Mouse (Mus musculus) embryo, embryonic 11 days (tissue): ENCODE measurements around the gene Ap3d1.
A peak's percentile ranks its signal among the peaks of the same experiment; 100 is the strongest.

ENCODE experiments used
- DNase-seq: peaks from one replicate; pipeline ENCODE4 v3.0.0-alpha.2; 2015

Gene Ap3d1

GRCm38 (mm10) chr10:80702536-80703390, 39.3 kb downstream of the Ap3d1 start:
- DNase-seq, result peak; percentile 97

- peak; percentile 100 for DNase-seq
Observed at GRCm38 (mm10) chr10:80701721-80702535, 40.1 kb downstream of the Ap3d1 start, which contains the start of the genes Mob3a and Izumo4. Gene Mob3a (minus strand): TSS chr10:80701977. Gene Izumo4 (plus strand): TSS chr10:80702184.

GRCm38 (mm10) chr10:80700732-80701131, 41.3 kb downstream of the Ap3d1 start:
- DNase-seq, result no peak

GRCm38 (mm10) chr10:80700038-80700504, 42.0 kb downstream of the Ap3d1 start:
- no peak for DNase-seq

- no peak for DNase-seq
Observed at GRCm38 (mm10) chr10:80698605-80699004, 43.5 kb downstream of the Ap3d1 start.

GRCm38 (mm10) chr10:80697812-80698211, 44.3 kb downstream of the Ap3d1 start:
- DNase-seq, result no peak

- DNase-seq, result no peak
Observed at GRCm38 (mm10) chr10:80697393-80697787, 44.7 kb downstream of the Ap3d1 start.

GRCm38 (mm10) chr10:80696502-80697392, 45.3 kb downstream of the Ap3d1 start:
- DNase-seq, result no peak

- DNase-seq, result no peak
Observed at GRCm38 (mm10) chr10:80695801-80696501, 46.1 kb downstream of the Ap3d1 start.

GRCm38 (mm10) chr10:80695186-80695585, 46.9 kb downstream of the Ap3d1 start:
- peak; percentile 17 for DNase-seq

- DNase-seq, result no peak
Observed at GRCm38 (mm10) chr10:80694159-80694938, 47.7 kb downstream of the Ap3d1 start.

- no peak for DNase-seq
Observed at GRCm38 (mm10) chr10:80693401-80694045, 48.5 kb downstream of the Ap3d1 start.

- no peak for DNase-seq
Observed at GRCm38 (mm10) chr10:80692249-80693165, 49.6 kb downstream of the Ap3d1 start.

- DNase-seq, result peak; percentile 71
Observed at GRCm38 (mm10) chr10:80687850-80688249, 54.2 kb downstream of the Ap3d1 start.

- no peak for DNase-seq
Observed at GRCm38 (mm10) chr10:80686617-80687016, 55.4 kb downstream of the Ap3d1 start.

- no peak for DNase-seq
Observed at GRCm38 (mm10) chr10:80684984-80685383, 57.1 kb downstream of the Ap3d1 start.

- DNase-seq, result peak; percentile 61
Observed at GRCm38 (mm10) chr10:80684214-80684613, 57.9 kb downstream of the Ap3d1 start.

- DNase-seq, result no peak
Observed at GRCm38 (mm10) chr10:80683647-80684046, 58.4 kb downstream of the Ap3d1 start.

GRCm38 (mm10) chr10:80682003-80682402, 60.1 kb downstream of the Ap3d1 start:
- no peak for DNase-seq
